Mouse (Mus musculus): ENCODE data around the gene Csf2rb. TPM values are rescaled to one million over a fixed set of nuclear protein-coding genes. Genes with fewer than 3 reads are reported as not detected.

Csf2rb gene
- polyA plus RNA-seq, 1 experiment from 2014 or later, result 0.44 TPM

DNA sequence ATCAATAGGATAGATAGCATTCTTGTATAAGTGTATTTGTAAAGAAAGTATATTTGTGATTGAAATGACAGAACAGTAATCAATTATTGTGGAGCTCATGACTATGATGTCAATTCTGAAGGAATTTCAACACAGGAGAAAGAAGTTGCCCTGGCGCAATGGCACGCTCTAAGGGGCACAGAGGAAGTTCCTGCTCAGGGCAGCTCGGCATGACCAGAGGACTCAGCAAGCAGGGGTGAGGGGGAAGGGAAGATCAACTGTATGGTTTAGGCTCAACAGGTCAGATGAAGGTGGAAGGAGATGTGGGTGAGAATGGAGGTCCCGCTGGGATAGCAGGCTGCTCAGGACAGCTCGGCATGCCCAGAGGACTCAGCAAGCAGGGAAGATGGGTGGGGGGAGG lies 30.0 kb downstream of the Csf2rb start:
- H3K4me3 ChIP-seq (ENCODE audit: low read depth, low read length), result no peak overlapping the region
- ATAC-seq (no peak), DNase-seq (ENCODE audit: low spot score) (no peak)
- H3K9ac ChIP-seq (ENCODE audit: low read length), result no peak overlapping the region
- H3K9me3 ChIP-seq (replicated peaks; ENCODE audit: control insufficient read depth, low read length), result no peaks in the 10 kb centered on the region
- 87% methylated on average over 5 of the region's 5 CpGs for WGBS
- no peak overlapping the region for H3K4me2 ChIP-seq (ENCODE audit: low read length)
- no peaks in the 10 kb centered on the region for H3K4me1 ChIP-seq (ENCODE audit: control insufficient read depth, insufficient read depth, low read length)
- no peak overlapping the region for H3K27ac ChIP-seq (ENCODE audit: low read depth, low read length)
- no peaks in the 10 kb centered on the region for H3K36me3 ChIP-seq (ENCODE audit: control insufficient read depth, insufficient read depth, low read length)
- H3K27me3 ChIP-seq (replicated peaks; ENCODE audit: control insufficient read depth, insufficient read depth, low read length), result no peaks in the 10 kb centered on the region

DNA sequence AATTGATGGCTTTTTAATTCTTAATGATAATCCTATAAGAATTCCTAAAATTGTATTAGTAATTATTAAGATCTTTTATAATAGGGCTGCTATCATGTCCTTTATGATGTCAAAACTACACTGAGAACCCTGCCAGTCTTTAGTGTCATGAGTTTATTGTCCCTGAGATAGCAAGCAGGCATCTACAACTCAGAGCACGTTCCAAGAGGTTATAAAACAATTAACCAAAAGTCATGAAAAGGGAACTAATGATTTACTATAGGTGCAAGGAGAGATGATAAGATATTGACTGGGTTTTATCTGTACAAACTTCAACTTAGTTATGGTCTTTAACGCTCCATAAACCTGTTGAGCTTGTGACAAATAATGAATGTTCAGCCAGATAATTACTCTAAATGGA lies 40.4 kb downstream of the Csf2rb start:
- no peak for ATAC-seq
- no peak overlapping the region for H3K9ac ChIP-seq (ENCODE audit: low read length)
- no peaks in the 10 kb centered on the region for H3K36me3 ChIP-seq (ENCODE audit: control insufficient read depth, insufficient read depth, low read length)
- no peak overlapping the region for H3K4me3 ChIP-seq (ENCODE audit: low read depth, low read length)
- no peaks in the 10 kb centered on the region for H3K9me3 ChIP-seq (replicated peaks; ENCODE audit: control insufficient read depth, low read length)
- H3K4me2 ChIP-seq (ENCODE audit: low read length), result no peak overlapping the region
- 87% methylated on average over 2 of the region's 2 CpGs for WGBS
- H3K4me1 ChIP-seq (ENCODE audit: control insufficient read depth, insufficient read depth, low read length), result no peaks in the 10 kb centered on the region
- no peaks in the 10 kb centered on the region for H3K27me3 ChIP-seq (replicated peaks; ENCODE audit: control insufficient read depth, insufficient read depth, low read length)
- no peak overlapping the region for H3K27ac ChIP-seq (ENCODE audit: low read depth, low read length)
- no peak for DNase-seq (ENCODE audit: low spot score)

DNA sequence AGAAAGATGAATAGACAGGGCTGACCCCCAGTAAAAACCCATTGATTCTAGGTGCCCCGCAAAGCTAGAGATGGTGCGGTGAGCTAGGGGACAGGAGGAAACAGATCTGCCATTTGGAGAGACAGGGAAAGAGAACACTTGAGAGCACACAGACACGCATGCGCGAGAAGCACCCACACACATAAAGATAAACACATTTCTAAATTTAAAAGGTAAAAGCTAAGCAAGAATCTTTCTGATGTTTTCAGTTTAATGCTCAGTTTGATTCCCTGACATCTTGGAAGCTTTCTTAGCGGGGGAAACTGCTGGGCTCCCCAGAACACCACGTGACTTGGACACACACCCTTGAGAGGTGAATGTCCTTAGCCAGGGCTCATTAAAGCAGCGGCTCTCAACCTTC lies 41.3 kb downstream of the Csf2rb start:
- Histone ChIP-seq H3K36me3 (ENCODE audit: control insufficient read depth, insufficient read depth, low read length) (no peaks in the 10 kb centered on the region), H3K4me1 (ENCODE audit: control insufficient read depth, insufficient read depth, low read length) (no peaks in the 10 kb centered on the region), H3K4me2 (ENCODE audit: low read length) (no peak overlapping the region), H3K4me3 (ENCODE audit: low read depth, low read length) (no peak overlapping the region), H3K9ac (ENCODE audit: low read length) (no peak overlapping the region), H3K27me3 (replicated peaks; ENCODE audit: control insufficient read depth, insufficient read depth, low read length) (no peaks in the 10 kb centered on the region), H3K27ac (ENCODE audit: low read depth, low read length) (no peak overlapping the region), H3K9me3 (replicated peaks; ENCODE audit: control insufficient read depth, low read length) (no peaks in the 10 kb centered on the region)
- ATAC-seq (no peak), DNase-seq (ENCODE audit: low spot score) (no peak)
- WGBS, result 78% methylated on average over 8 of the region's 8 CpGs

DNA sequence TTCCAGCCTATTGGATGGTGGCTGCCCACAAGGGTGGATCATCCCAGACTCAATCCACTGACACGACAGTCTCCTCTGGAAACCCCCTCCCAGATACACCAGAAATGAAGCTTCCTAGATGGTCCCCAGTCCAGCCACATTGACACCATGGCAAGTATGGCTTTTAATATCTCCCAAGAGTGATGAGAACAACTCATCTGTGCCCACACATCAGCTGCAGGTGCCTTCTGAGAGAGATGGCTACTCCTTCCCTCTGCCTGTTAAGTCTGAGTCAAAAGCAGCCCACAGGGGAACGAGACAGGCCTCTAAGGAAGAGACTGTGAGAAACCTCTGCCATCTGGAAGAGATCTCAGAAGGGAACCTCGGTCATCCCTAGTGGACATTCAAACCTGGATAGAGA lies 42.3 kb downstream of the Csf2rb start:
- Histone ChIP-seq H3K36me3 (ENCODE audit: control insufficient read depth, insufficient read depth, low read length) (no peaks in the 10 kb centered on the region), H3K4me1 (ENCODE audit: control insufficient read depth, insufficient read depth, low read length) (no peaks in the 10 kb centered on the region), H3K9me3 (replicated peaks; ENCODE audit: control insufficient read depth, low read length) (no peaks in the 10 kb centered on the region), H3K9ac (ENCODE audit: low read length) (no peak overlapping the region), H3K4me2 (ENCODE audit: low read length) (no peak overlapping the region), H3K27me3 (replicated peaks; ENCODE audit: control insufficient read depth, insufficient read depth, low read length) (no peaks in the 10 kb centered on the region), H3K27ac (ENCODE audit: low read depth, low read length) (no peak overlapping the region), H3K4me3 (ENCODE audit: low read depth, low read length) (no peak overlapping the region)
- ATAC-seq (no peak), DNase-seq (ENCODE audit: low spot score) (no peak)
- WGBS, result 72% methylated on average over 3 of the region's 3 CpGs

DNA sequence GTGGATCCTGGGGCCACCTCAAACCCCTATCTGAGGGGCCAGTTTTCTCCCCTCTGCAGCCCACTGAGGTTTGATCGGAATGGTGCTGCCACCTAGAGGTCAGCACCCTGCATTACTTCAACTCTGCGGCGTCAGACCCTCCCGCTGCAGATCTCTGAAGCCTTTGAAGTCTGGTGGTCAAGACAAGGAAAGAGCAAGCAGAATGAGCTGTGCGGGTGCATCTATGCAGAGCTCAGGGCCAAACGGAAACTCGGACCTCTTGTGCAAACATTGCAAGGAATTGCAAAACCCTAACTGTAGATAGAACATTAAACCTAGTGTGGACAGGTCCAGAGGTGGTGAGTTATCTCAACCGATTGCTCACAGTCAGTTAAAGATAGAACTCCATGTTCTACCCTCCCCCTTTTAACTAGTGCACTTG lies 43.4 kb downstream of the Csf2rb start:
- no peaks in the 10 kb centered on the region for H3K36me3 ChIP-seq (ENCODE audit: control insufficient read depth, insufficient read depth, low read length)
- H3K4me1 ChIP-seq (ENCODE audit: control insufficient read depth, insufficient read depth, low read length), result no peaks in the 10 kb centered on the region
- 10% methylated on average over 8 of the region's 8 CpGs for WGBS
- H3K4me3 ChIP-seq (ENCODE audit: low read depth, low read length), result no peak overlapping the region
- no peak overlapping the region for H3K4me2 ChIP-seq (ENCODE audit: low read length)
- no peaks in the 10 kb centered on the region for H3K9me3 ChIP-seq (replicated peaks; ENCODE audit: control insufficient read depth, low read length)
- no peak overlapping the region for H3K27ac ChIP-seq (ENCODE audit: low read depth, low read length)
- ATAC-seq, result no peak
- peak; percentile 52 for DNase-seq (ENCODE audit: low spot score)
- no peak overlapping the region for H3K9ac ChIP-seq (ENCODE audit: low read length)
- no peaks in the 10 kb centered on the region for H3K27me3 ChIP-seq (replicated peaks; ENCODE audit: control insufficient read depth, insufficient read depth, low read length)

DNA sequence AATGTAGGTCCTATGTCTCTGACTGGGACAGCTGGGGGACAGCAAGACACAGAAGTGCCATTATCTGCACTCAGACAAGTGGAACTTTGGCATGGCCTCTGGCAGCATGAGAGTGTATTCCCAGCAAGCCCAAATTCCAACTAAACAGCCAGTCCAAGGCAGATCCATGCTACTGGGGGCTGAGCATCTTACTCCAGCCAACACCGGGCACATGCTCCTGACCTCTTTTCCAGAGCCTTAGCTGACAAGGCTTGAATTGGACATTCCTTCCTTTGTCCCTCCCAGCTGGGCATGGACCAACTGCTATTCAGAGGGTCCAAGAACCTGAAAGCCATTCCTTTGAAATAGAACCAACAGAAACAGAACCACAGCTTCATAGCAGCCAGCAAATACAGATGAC lies 44.1 kb downstream of the Csf2rb start:
- Histone ChIP-seq H3K27me3 (replicated peaks; ENCODE audit: control insufficient read depth, insufficient read depth, low read length) (no peaks in the 10 kb centered on the region), H3K9me3 (replicated peaks; ENCODE audit: control insufficient read depth, low read length) (no peaks in the 10 kb centered on the region), H3K4me3 (ENCODE audit: low read depth, low read length) (no peak overlapping the region), H3K4me1 (ENCODE audit: control insufficient read depth, insufficient read depth, low read length) (no peaks in the 10 kb centered on the region), H3K36me3 (ENCODE audit: control insufficient read depth, insufficient read depth, low read length) (no peaks in the 10 kb centered on the region), H3K4me2 (ENCODE audit: low read length) (no peak overlapping the region), H3K9ac (ENCODE audit: low read length) (no peak overlapping the region), H3K27ac (ENCODE audit: low read depth, low read length) (no peak overlapping the region)
- 11% methylated on average over 1 of the region's 1 CpGs for WGBS
- DNase-seq (ENCODE audit: low spot score) (no peak), ATAC-seq (no peak)

DNA sequence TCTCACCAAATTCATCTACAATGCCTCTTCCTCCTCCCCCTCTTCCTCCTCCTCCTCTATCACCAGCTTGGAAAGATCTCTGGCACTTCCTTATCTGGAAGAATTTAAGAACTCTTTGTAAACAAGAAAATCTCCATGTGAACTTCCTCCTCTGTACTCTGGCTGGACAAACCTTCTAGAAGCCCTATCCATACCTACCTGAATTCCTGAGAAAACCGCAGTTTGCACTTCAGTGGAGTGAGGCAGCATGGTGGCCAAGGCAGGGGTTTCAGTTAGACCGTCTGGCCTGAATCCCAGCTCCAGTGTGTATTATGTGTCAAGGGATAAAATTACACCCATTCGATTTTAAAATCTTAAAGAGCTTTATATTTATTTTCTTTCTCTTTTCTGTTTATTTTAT lies 47.2 kb downstream of the Csf2rb start:
- no peak overlapping the region for H3K27ac ChIP-seq (ENCODE audit: low read depth, low read length)

DNA sequence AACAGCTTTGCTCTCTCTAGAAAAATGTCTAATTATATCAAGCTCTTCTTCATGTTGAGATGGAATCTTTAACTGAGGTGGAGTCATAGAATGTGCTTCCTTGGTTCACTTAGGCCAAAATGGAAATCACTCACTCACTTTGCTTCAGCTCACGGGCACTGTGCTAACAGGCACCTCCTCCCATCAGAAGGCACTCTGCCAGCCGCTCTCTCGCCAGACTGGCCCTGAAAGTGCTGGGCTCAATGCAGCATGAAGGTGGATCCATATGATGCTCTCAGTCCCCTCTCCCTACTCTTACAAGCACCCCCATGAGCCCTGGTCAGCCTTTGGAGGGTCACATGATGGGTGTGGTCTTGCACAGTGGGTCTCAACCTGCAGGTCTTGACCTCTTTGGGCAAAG lies 48.7 kb downstream of the Csf2rb start:
- H3K27me3 ChIP-seq (replicated peaks; ENCODE audit: control insufficient read depth, insufficient read depth, low read length), result no peaks in the 10 kb centered on the region
- no peaks in the 10 kb centered on the region for H3K4me1 ChIP-seq (ENCODE audit: control insufficient read depth, insufficient read depth, low read length)
- 57% methylated on average over 3 of the region's 3 CpGs for WGBS
- no peak overlapping the region for H3K9ac ChIP-seq (ENCODE audit: low read length)
- H3K9me3 ChIP-seq (replicated peaks; ENCODE audit: control insufficient read depth, low read length), result no peaks in the 10 kb centered on the region
- ATAC-seq, result no peak
- no peak overlapping the region for H3K27ac ChIP-seq (ENCODE audit: low read depth, low read length)
- H3K4me3 ChIP-seq (ENCODE audit: low read depth, low read length), result no peak overlapping the region
- no peaks in the 10 kb centered on the region for H3K36me3 ChIP-seq (ENCODE audit: control insufficient read depth, insufficient read depth, low read length)
- H3K4me2 ChIP-seq (ENCODE audit: low read length), result no peak overlapping the region
- DNase-seq (ENCODE audit: low spot score), result peak; percentile 28

More for the DNA sequence above, 47.2 kb downstream of the Csf2rb start:
- Histone ChIP-seq H3K27me3 (replicated peaks; ENCODE audit: control insufficient read depth, insufficient read depth, low read length) (no peaks in the 10 kb centered on the region), H3K9ac (ENCODE audit: low read length) (no peak overlapping the region), H3K9me3 (replicated peaks; ENCODE audit: control insufficient read depth, low read length) (no peaks in the 10 kb centered on the region), H3K4me1 (ENCODE audit: control insufficient read depth, insufficient read depth, low read length) (no peaks in the 10 kb centered on the region), H3K36me3 (ENCODE audit: control insufficient read depth, insufficient read depth, low read length) (no peaks in the 10 kb centered on the region), H3K4me3 (ENCODE audit: low read depth, low read length) (no peak overlapping the region), H3K4me2 (ENCODE audit: low read length) (no peak overlapping the region)
- ATAC-seq (no peak), DNase-seq (ENCODE audit: low spot score) (no peak)
- WGBS, result 83% methylated on average over 3 of the region's 3 CpGs

DNA sequence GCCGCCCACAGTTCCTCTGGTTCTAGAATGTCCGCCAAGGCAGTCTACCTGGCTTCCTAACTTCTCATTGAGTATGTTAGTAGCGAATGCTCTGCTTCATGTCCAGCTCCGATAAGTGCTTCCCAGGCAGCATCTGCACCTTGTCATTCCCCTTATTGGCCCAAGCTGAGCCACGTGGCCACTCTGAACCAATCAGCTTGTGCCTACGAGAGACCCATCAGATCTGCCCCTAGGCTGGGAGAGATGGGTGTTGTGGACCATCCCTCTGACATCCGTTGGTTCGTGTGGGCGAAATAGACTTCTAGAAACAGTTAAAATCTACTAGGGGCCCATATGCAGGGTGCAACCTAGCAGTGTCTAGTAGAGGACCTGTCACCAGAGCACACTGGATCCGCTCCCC lies 52.3 kb downstream of the Csf2rb start:
- Histone ChIP-seq H3K36me3 (ENCODE audit: control insufficient read depth, insufficient read depth, low read length) (no peaks in the 10 kb centered on the region), H3K4me2 (ENCODE audit: low read length) (no peak overlapping the region), H3K9ac (ENCODE audit: low read length) (no peak overlapping the region), H3K4me3 (ENCODE audit: low read depth, low read length) (no peak overlapping the region), H3K9me3 (replicated peaks; ENCODE audit: control insufficient read depth, low read length) (no peaks in the 10 kb centered on the region), H3K27ac (ENCODE audit: low read depth, low read length) (no peak overlapping the region), H3K27me3 (replicated peaks; ENCODE audit: control insufficient read depth, insufficient read depth, low read length) (no peaks in the 10 kb centered on the region), H3K4me1 (ENCODE audit: control insufficient read depth, insufficient read depth, low read length) (no peaks in the 10 kb centered on the region)
- DNase-seq (ENCODE audit: low spot score) (no peak), ATAC-seq (no peak)
- WGBS, result 86% methylated on average over 10 of the region's 10 CpGs
